Mouse (Mus musculus) bone marrow, adult 2 months (tissue): ENCODE results near the gene Gm45713.
"Not testable (repeated sequence)": the region's sequence is repeated elsewhere in the genome, so short reads cannot be mapped to it uniquely, and the experiment has no call there.

Source experiments
- CTCF ChIP-seq: fragments of 200-500 bp; IDR thresholded peaks from 2 replicates; pipeline ENCODE4 v1.5.1; 2011; ENCODE audit warnings: low read length, control low read depth; ENCODE audit not compliant: control insufficient read depth, insufficient read depth
- POLR2A ChIP-seq: fragments of 200-500 bp; IDR thresholded peaks from 2 replicates; pipeline ENCODE4 v1.6.1; 2011; ENCODE audit warnings: low read depth, mild to moderate bottlenecking, control low read depth, low read length, borderline replicate concordance; ENCODE audit not compliant: control insufficient read depth

DNA sequence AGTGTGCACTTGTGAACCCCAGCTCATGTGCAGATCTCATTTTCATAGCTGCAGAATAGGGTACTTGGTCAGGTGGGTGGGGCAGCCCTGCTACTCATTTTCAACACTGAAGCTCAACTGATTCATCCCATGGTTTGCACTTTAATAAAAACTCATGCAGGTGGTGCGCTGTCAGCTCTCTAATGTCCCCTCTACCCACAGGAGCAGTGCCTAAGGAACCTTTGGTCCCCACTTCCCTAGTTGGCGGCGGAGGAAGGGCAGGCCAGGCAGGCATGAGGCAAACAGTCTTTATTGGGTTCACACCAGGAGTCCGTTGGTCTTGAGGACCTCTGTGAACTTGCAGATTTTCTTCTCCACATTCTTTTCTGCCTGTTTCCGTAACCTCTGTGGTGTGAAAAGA, 10.4 kb downstream of the Gm45713 start:
- TF ChIP-seq CTCF, POLR2A: not testable (repeated sequence)
